Mouse (Mus musculus): ENCODE data around the gene Tfeb. TPM values are rescaled to one million over a fixed set of nuclear protein-coding genes. Genes with fewer than 3 reads are reported as not detected.

Gene Tfeb
- total RNA-seq (2021) = 10 to 100 TPM; 65.8 to 67.7 TPM
- long read RNA-seq, experiment 1, transcript Tfeb-202 (9 exons, 2,342 nt) = major isoform, 25 of 64 reads
- long read RNA-seq, experiment 1, partial matches to known transcripts = 19 of 64 reads
- long read RNA-seq, experiment 1, other reads (novel, unspliced or antisense) = 18 of 64 reads
- long read RNA-seq, experiment 2, transcript Tfeb-202 (9 exons, 2,342 nt) = major isoform, 40 of 102 reads
- long read RNA-seq, experiment 2, partial matches to known transcripts = 26 of 102 reads
- long read RNA-seq, experiment 2, other reads (novel, unspliced or antisense) = 33 of 102 reads

- DNase-seq = peak; percentile 96
Observed at GRCm38 (mm10) chr17:47736856-47737255, at the start of gene Tfeb. Tfeb (plus strand) TSS chr17:47737030.

- peak; percentile 92 for DNase-seq
Observed at GRCm38 (mm10) chr17:47687409-47688343, 49.2 kb upstream of the Tfeb start.

GRCm38 (mm10) chr17:47688344-47688607 lies 48.6 kb upstream of the Tfeb start, which contains the start of gene Tomm6:
Tomm6 (minus strand) TSS chr17:47688386.
- no peak for DNase-seq

GRCm38 (mm10) chr17:47688608-47689575 lies 47.9 kb upstream of the Tfeb start, which contains the start of gene Frs3:
Frs3 (plus strand) TSS chr17:47689030.
- peak; percentile 67 for DNase-seq

- no peak for DNase-seq
Observed at GRCm38 (mm10) chr17:47689894-47690293, 46.9 kb upstream of the Tfeb start.

GRCm38 (mm10) chr17:47691650-47692049 lies 45.2 kb upstream of the Tfeb start:
- DNase-seq = no peak

- peak; percentile 47 for DNase-seq
Observed at GRCm38 (mm10) chr17:47693671-47694441, 43.0 kb upstream of the Tfeb start.

- no peak for DNase-seq
Observed at GRCm38 (mm10) chr17:47694442-47694502, 42.6 kb upstream of the Tfeb start, which contains the start of gene Gm21981. Gm21981 (minus strand) TSS chr17:47694455.

- DNase-seq = peak; percentile 96
Observed at GRCm38 (mm10) chr17:47694503-47695336, 42.1 kb upstream of the Tfeb start, which contains the start of gene Prickle4. Prickle4 (minus strand) TSS chr17:47694736.

- DNase-seq = no peak
Observed at GRCm38 (mm10) chr17:47695337-47695710, 41.5 kb upstream of the Tfeb start.

- DNase-seq = no peak
Observed at GRCm38 (mm10) chr17:47698156-47698555, 38.7 kb upstream of the Tfeb start.

GRCm38 (mm10) chr17:47699055-47699454 lies 37.8 kb upstream of the Tfeb start:
- DNase-seq = no peak

GRCm38 (mm10) chr17:47701793-47702192 lies 35.0 kb upstream of the Tfeb start:
- DNase-seq = no peak

GRCm38 (mm10) chr17:47702548-47703345 lies 34.1 kb upstream of the Tfeb start:
- no peak for DNase-seq

GRCm38 (mm10) chr17:47703556-47703955 lies 33.3 kb upstream of the Tfeb start:
- DNase-seq = no peak

GRCm38 (mm10) chr17:47704692-47705091 lies 32.1 kb upstream of the Tfeb start:
- no peak for DNase-seq

- DNase-seq = no peak
Observed at GRCm38 (mm10) chr17:47706196-47706595, 30.6 kb upstream of the Tfeb start.

- DNase-seq = no peak
Observed at GRCm38 (mm10) chr17:47707961-47708360, 28.9 kb upstream of the Tfeb start.

- no peak for DNase-seq
Observed at GRCm38 (mm10) chr17:47708972-47709371, 27.9 kb upstream of the Tfeb start.

- no peak for DNase-seq
Observed at GRCm38 (mm10) chr17:47710036-47710435, 26.8 kb upstream of the Tfeb start.

Measured in gastrocnemius, postnatal 25 days (tissue).